Mouse (Mus musculus) CH12.LX (cell line): ENCODE data around the gene Fzd5. TPM values are rescaled to one million over a fixed set of nuclear protein-coding genes. Genes with fewer than 3 reads are reported as not detected.

Source experiments
- DNase-seq: peaks from one replicate; pipeline ENCODE4 v3.0.0-alpha.2; 2013; ENCODE audit errors: extremely low read depth
- H3K27ac ChIP-seq: 2 replicates; pipeline ENCODE4 v1.5.1; 2012; ENCODE audit warnings: low read depth, mild to moderate bottlenecking, control low read depth, moderate library complexity; ENCODE audit not compliant: insufficient read depth
- H3K27me3 ChIP-seq: replicated peaks from 2 replicates; pipeline ENCODE3; 2012; ENCODE audit warnings: inconsistent platforms
- H3K36me3 ChIP-seq, 2 experiments: replicated peaks in 1 of 2; 2 replicates each; pipeline versions ENCODE3 to v1.6.1; 2012; ENCODE audit warnings: inconsistent platforms in 1 of 2, low read length in 1 of 2, mild to moderate bottlenecking in 1 of 2, mixed read lengths in 1 of 2, moderate library complexity in 1 of 2; ENCODE audit not compliant: control insufficient read depth in 1 of 2, insufficient read depth in 1 of 2
- H3K4me1 ChIP-seq, 2 experiments: 2 replicates each; pipeline ENCODE4 v1.6.1; 2012; ENCODE audit warnings: inconsistent platforms in 1 of 2, moderate library complexity in 1 of 2; ENCODE audit not compliant: insufficient read depth in 2 of 2, control insufficient read depth in 1 of 2
- H3K4me2 ChIP-seq: 2 replicates; pipeline ENCODE4 v1.6.1; 2012; ENCODE audit warnings: low read depth, mild to moderate bottlenecking, control low read depth; ENCODE audit not compliant: poor library complexity, insufficient read depth, severe bottlenecking
- H3K4me3 ChIP-seq, 3 experiments: fragments of 150-350 bp in 1 of 3; sonication (generic) in 1 of 3; replicated peaks in 1 of 3; 2 replicates each; pipeline versions ENCODE3 to v1.5.1; 2011 to 2012; ENCODE audit warnings: low read depth in 2 of 3, low read length in 2 of 3, mild to moderate bottlenecking in 2 of 3, moderate library complexity in 2 of 3, control low read depth in 1 of 3, improper control_type of control experiment in 1 of 3, inconsistent platforms in 1 of 3, mixed read lengths in 1 of 3; ENCODE audit not compliant: poor library complexity in 1 of 3
- H3K79me2 ChIP-seq: replicated peaks from 2 replicates; pipeline ENCODE4 v1.6.1; 2012; ENCODE audit warnings: mild to moderate bottlenecking, moderate library complexity; ENCODE audit not compliant: control insufficient read depth, poor library complexity, insufficient read depth, severe bottlenecking; ENCODE audit errors: extremely low read depth
- H3K9ac ChIP-seq: 2 replicates; pipeline ENCODE4 v1.6.1; 2012; ENCODE audit warnings: low read depth, mild to moderate bottlenecking, control low read depth, moderate library complexity; ENCODE audit not compliant: insufficient read depth
- H3K9me3 ChIP-seq: replicated peaks from 2 replicates; pipeline ENCODE3; 2012; ENCODE audit warnings: low read length, inconsistent platforms, mixed read lengths
- BHLHE40 ChIP-seq: IDR thresholded peaks from 2 replicates; pipeline ENCODE4 v1.6.1; 2011; ENCODE audit warnings: mild to moderate bottlenecking, low read depth, low read length, improper control_type of control experiment
- CHD1 ChIP-seq: IDR thresholded peaks from 2 replicates; pipeline ENCODE4 v1.6.1; 2012; ENCODE audit warnings: low read depth, low read length, improper control_type of control experiment, inconsistent platforms
- CHD2 ChIP-seq: IDR thresholded peaks from 2 replicates; pipeline ENCODE4 v1.6.1; 2011; ENCODE audit warnings: low read length, improper control_type of control experiment
- CTCF ChIP-seq, 2 experiments: IDR thresholded peaks in 1 of 2; conservative IDR thresholded peaks in 1 of 2; 2 replicates each; pipeline ENCODE4 v1.5.1; 2011 to 2012; ENCODE audit warnings: low read depth in 2 of 2, low read length in 2 of 2, improper control_type of control experiment in 1 of 2, inconsistent platforms in 1 of 2, mild to moderate bottlenecking in 1 of 2, moderate library complexity in 1 of 2
- E2F4 ChIP-seq: IDR thresholded peaks from 2 replicates; pipeline ENCODE4 v1.6.1; 2011; ENCODE audit warnings: low read depth, low read length, improper control_type of control experiment; ENCODE audit not compliant: insufficient replicate concordance
- ELF1 ChIP-seq: IDR thresholded peaks from 2 replicates; pipeline ENCODE4 v1.6.1; 2014; ENCODE audit warnings: low read depth, mild to moderate bottlenecking, inconsistent platforms, low read length, improper control_type of control experiment
- EP300 ChIP-seq: IDR thresholded peaks from 2 replicates; pipeline ENCODE4 v1.6.1; 2011; ENCODE audit warnings: low read length, improper control_type of control experiment
- ETS1 ChIP-seq: conservative IDR thresholded peaks from 2 replicates; pipeline ENCODE4 v1.6.1; 2012; ENCODE audit warnings: low read depth, mild to moderate bottlenecking, inconsistent platforms, low read length, improper control_type of control experiment, moderate library complexity
- HCFC1 ChIP-seq: IDR thresholded peaks from 2 replicates; pipeline ENCODE4 v1.6.1; 2012; ENCODE audit warnings: low read depth, mild to moderate bottlenecking, inconsistent platforms, low read length, improper control_type of control experiment
- IRF4 ChIP-seq: IDR thresholded peaks from 2 replicates; pipeline ENCODE4 v1.6.1; 2014; ENCODE audit warnings: low read depth, mild to moderate bottlenecking, inconsistent platforms, low read length, improper control_type of control experiment
- JUND ChIP-seq: conservative IDR thresholded peaks from 2 replicates; pipeline ENCODE4 v1.6.1; 2011; ENCODE audit warnings: low read depth, low read length, improper control_type of control experiment
- KAT2A ChIP-seq: IDR thresholded peaks from 2 replicates; pipeline ENCODE4 v1.6.1; 2012; ENCODE audit warnings: low read length, improper control_type of control experiment, inconsistent platforms; ENCODE audit not compliant: insufficient replicate concordance
- MAFK ChIP-seq: IDR thresholded peaks from 2 replicates; pipeline ENCODE4 v1.6.1; 2011; ENCODE audit warnings: low read length, improper control_type of control experiment; ENCODE audit not compliant: insufficient replicate concordance
- MXI1 ChIP-seq: IDR thresholded peaks from 2 replicates; pipeline ENCODE4 v1.6.1; 2011; ENCODE audit warnings: mild to moderate bottlenecking, low read depth, low read length, improper control_type of control experiment
- MYC ChIP-seq: IDR thresholded peaks from 2 replicates; pipeline ENCODE4 v1.6.1; 2011; ENCODE audit warnings: low read depth, mild to moderate bottlenecking, improper control_type of control experiment, low read length
- NELFE ChIP-seq: IDR thresholded peaks from 2 replicates; pipeline ENCODE4 v1.6.1; 2011; ENCODE audit warnings: low read depth, low read length, improper control_type of control experiment
- PAX5 ChIP-seq: IDR thresholded peaks from 2 replicates; pipeline ENCODE4 v1.6.1; 2012; ENCODE audit warnings: low read length, inconsistent platforms, mixed read lengths
- POLR2A ChIP-seq: IDR thresholded peaks from 2 replicates; pipeline ENCODE4 v1.6.1; 2011; ENCODE audit warnings: low read depth, mild to moderate bottlenecking, improper control_type of control experiment, low read length
- POLR2AphosphoS2 ChIP-seq: IDR thresholded peaks from 2 replicates; pipeline ENCODE4 v1.6.1; 2011; ENCODE audit warnings: low read depth, low read length, improper control_type of control experiment
- RAD21 ChIP-seq: IDR thresholded peaks from 2 replicates; pipeline ENCODE4 v1.6.1; 2011; ENCODE audit warnings: low read depth, mild to moderate bottlenecking, low read length, improper control_type of control experiment, moderate library complexity
- RCOR1 ChIP-seq: conservative IDR thresholded peaks from 2 replicates; pipeline ENCODE4 v1.6.1; 2012; ENCODE audit warnings: low read depth, mild to moderate bottlenecking, inconsistent platforms, low read length, improper control_type of control experiment
- SIN3A ChIP-seq: IDR thresholded peaks from 2 replicates; pipeline ENCODE4 v1.6.1; 2012; ENCODE audit warnings: low read length, improper control_type of control experiment, inconsistent platforms
- SMC3 ChIP-seq: IDR thresholded peaks from 2 replicates; pipeline ENCODE4 v1.6.1; 2011; ENCODE audit warnings: low read depth, low read length, improper control_type of control experiment
- TBP ChIP-seq: conservative IDR thresholded peaks from 2 replicates; pipeline ENCODE4 v1.6.1; 2011; ENCODE audit warnings: low read depth, low read length, improper control_type of control experiment
- TCF12 ChIP-seq: IDR thresholded peaks from 2 replicates; pipeline ENCODE4 v1.6.1; 2014; ENCODE audit warnings: low read depth, mild to moderate bottlenecking, inconsistent platforms, low read length, improper control_type of control experiment
- USF1 ChIP-seq: IDR thresholded peaks from 2 replicates; pipeline ENCODE4 v1.6.1; 2014; ENCODE audit warnings: low read depth, mild to moderate bottlenecking, inconsistent platforms, low read length, improper control_type of control experiment
- ZC3H11A ChIP-seq: IDR thresholded peaks from 2 replicates; pipeline ENCODE4 v1.6.1; 2012; ENCODE audit warnings: low read depth, mild to moderate bottlenecking, inconsistent platforms, low read length, improper control_type of control experiment
- ZKSCAN1 ChIP-seq: IDR thresholded peaks from 2 replicates; pipeline ENCODE4 v1.6.1; 2012; ENCODE audit warnings: low read depth, inconsistent platforms, low read length, improper control_type of control experiment, borderline replicate concordance
- dilution Hi-C: fragments of 300-500 bp; cut with MboI; formaldehyde crosslinking; loops from 2 replicates; pipeline ENCODE4 v1.14.3; 2020; ENCODE audit warnings: low sequenced_read_pairs; ENCODE audit not compliant: extremely low pct_unique_long_range_greater_than_20kb, extremely low pct_ligation_motif_present
- in situ Hi-C: fragments of 300-500 bp; cut with MboI; formaldehyde crosslinking; loops from 3 replicates; pipeline ENCODE4 v1.14.3; 2019; ENCODE audit warnings: low sequenced_read_pairs, low pct_ligation_motif_present, low pct_unique_long_range_greater_than_20kb, mixed read lengths
- polyA plus RNA-seq: library from polyadenylated mRNA; unstranded; fragments of >175 nt; gene quantifications from 2 replicates; pipeline ENCODE4 v1.2.1, GENCODE M21; 2012; ENCODE audit warnings: low read depth; ENCODE audit not compliant: insufficient read length
- total RNA-seq, 2 experiments: library from RNA; depleted of rRNA; stranded (reverse); fragments of 300-350 nt in 1 of 2; fragments of >200 nt in 1 of 2; gene quantifications; 2 replicates each; pipeline ENCODE4 v1.2.3; 2012 to 2014

Fzd5 gene
- total and polyA plus RNA-seq, 3 experiments: 0.40 to 1.1 (median 0.47) TPM

- Histone ChIP-seq H3K27ac (no peak overlapping the region), H3K4me3 (no peak overlapping the region), H3K36me3 (peaks cover 0 to 5% of the 10 kb centered on the region in 2 experiments), H3K9ac (no peak overlapping the region), H3K4me1 (no peaks in the 10 kb centered on the region; a peak in 1 of 4 replicates), H3K9me3 (no peaks in the 10 kb centered on the region), H3K27me3 (no peaks in the 10 kb centered on the region), H3K79me2 (no peaks in the 10 kb centered on the region), H3K4me2 (no peak overlapping the region)
- in situ Hi-C loops (no loop called here), dilution Hi-C loops (no loop called here)
- no peak for DNase-seq
- TF ChIP-seq ZC3H11A (no peak), CHD1 (no peak), MYC (no peak), ETS1 (no peak), ZKSCAN1 (no peak), PAX5 (no peak), SIN3A (no peak), POLR2A (no peak), IRF4 (no peak), HCFC1 (no peak), POLR2AphosphoS2 (no peak), E2F4 (no peak), KAT2A (no peak), EP300 (no peak), MXI1 (no peak), CHD2 (no peak), CTCF (conservative IDR thresholded peaks at IDR 0.05 in 1 of 2, IDR thresholded peaks at IDR 0.05 in 1 of 2; ENCODE audit: low read depth in 2 of 2, low read length in 2 of 2) (no peak), MAFK (no peak), TCF12 (no peak), TBP (no peak)
These were observed 54.5 kb downstream of the Fzd5 start for GRCm38 (mm10) chr1:64683039-64683438.

DNA sequence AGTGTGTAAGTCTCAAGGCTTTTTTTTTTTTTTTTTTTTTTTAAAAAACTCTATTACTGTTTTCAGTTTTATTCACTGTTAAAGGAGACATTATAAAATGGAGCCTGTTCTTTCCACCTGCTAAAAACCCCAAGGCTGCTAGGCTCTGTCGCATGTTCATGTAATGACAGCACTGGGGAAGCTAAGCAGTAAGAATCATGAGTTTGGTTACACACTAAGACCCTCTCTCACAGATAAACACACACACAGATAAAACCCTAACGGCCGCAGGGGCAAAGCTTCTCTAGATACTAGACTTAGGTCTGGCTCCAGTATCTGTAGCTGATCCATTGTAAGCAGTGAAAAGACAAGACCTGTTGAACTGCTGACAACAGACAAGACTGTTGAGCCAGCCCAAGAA, 56.1 kb downstream of the Fzd5 start:
- H3K79me2 ChIP-seq: no peaks in the 10 kb centered on the region
- H3K27me3 ChIP-seq: no peaks in the 10 kb centered on the region
- H3K4me2 ChIP-seq: no peak overlapping the region
- TF ChIP-seq MAFK (no peak), ELF1 (no peak), CTCF (conservative IDR thresholded peaks at IDR 0.05 in 1 of 2, IDR thresholded peaks at IDR 0.05 in 1 of 2; ENCODE audit: low read depth in 2 of 2, low read length in 2 of 2) (no peak), ZC3H11A (no peak), JUND (no peak), MXI1 (no peak), POLR2A (no peak), SIN3A (no peak), SMC3 (no peak), EP300 (no peak), ETS1 (no peak), NELFE (no peak), IRF4 (no peak), PAX5 (no peak), HCFC1 (no peak), RCOR1 (no peak), RAD21 (no peak), USF1 (no peak), POLR2AphosphoS2 (no peak), BHLHE40 (no peak)
- DNase-seq: no peak
- no peak overlapping the region for H3K9ac ChIP-seq
- in situ Hi-C loops: no loop called here
- H3K4me1 ChIP-seq: no peaks in the 10 kb centered on the region
- no peaks in the 10 kb centered on the region for H3K9me3 ChIP-seq
- dilution Hi-C loops: no loop called here
- no peak overlapping the region for H3K4me3 ChIP-seq
- H3K27ac ChIP-seq: no peak overlapping the region
- H3K36me3 ChIP-seq: peaks cover 0 to 5% of the 10 kb centered on the region in 2 experiments
